Mouse (Mus musculus) heart, postnatal 25 days (tissue): ENCODE data around the gene Hnrnpf. TPM values are rescaled to one million over a fixed set of nuclear protein-coding genes. Genes with fewer than 3 reads are reported as not detected.
A peak's percentile ranks its signal among the peaks of the same experiment; 100 is the strongest.

ENCODE experiments used
- DNase-seq: peaks from one replicate; pipeline ENCODE4 v3.0.0; 2022; ENCODE audit warnings: low spot score
- intact Hi-C: fragments of 180-260 bp; cut with DNase I; formaldehyde crosslinking; loops from one replicate; pipeline ENCODE4 v1.15.1; 2025
- total RNA-seq, 2 experiments: library from RNA; stranded (reverse); gene quantifications; 2 replicates each; pipeline ENCODE4 v1.2.3; 2021

Hnrnpf gene
- total RNA-seq, 2 experiments from 2014 or later: 192 to 213 TPM

- intact Hi-C loops: loop anchor here (1.0 to 2.0 kb wide), 2 partner anchors 9 to 36 kb away; no protein-coding TSS in a partner anchor
- peak; percentile 77 for DNase-seq
These were observed 16.8 kb downstream of the Hnrnpf start for GRCm38 (mm10) chr6:117916737-117917426.

- peak; percentile 54 for DNase-seq
- intact Hi-C loops: loop anchor here (2.0 kb wide), 1 partner anchor 37 kb away; no protein-coding TSS in a partner anchor
These were observed 17.5 kb downstream of the Hnrnpf start for GRCm38 (mm10) chr6:117917576-117917975.

GRCm38 (mm10) chr6:117918043-117918442 lies 17.9 kb downstream of the Hnrnpf start:
- DNase-seq: no peak
- intact Hi-C loops: no loop called here

- no peak for DNase-seq
- intact Hi-C loops: loop anchor here (1.0 to 5.0 kb wide), 3 partner anchors 16 to 79 kb away; partner anchors contain the start of gene Zfp637
These were observed 20.8 kb downstream of the Hnrnpf start for GRCm38 (mm10) chr6:117920659-117921640.

- no peak for DNase-seq
- intact Hi-C loops: loop anchor here (5.0 kb wide), 1 partner anchor 80 kb away; the partner anchor contains the start of gene Zfp637
These were observed 21.9 kb downstream of the Hnrnpf start for GRCm38 (mm10) chr6:117922041-117922440.

GRCm38 (mm10) chr6:117926871-117927491 lies 26.9 kb downstream of the Hnrnpf start:
- intact Hi-C loops: no loop called here
- DNase-seq: no peak

- DNase-seq: no peak
- intact Hi-C loops: no loop called here
These were observed 27.8 kb downstream of the Hnrnpf start for GRCm38 (mm10) chr6:117927955-117928354.

- intact Hi-C loops: no loop called here
- no peak for DNase-seq
These were observed 28.6 kb downstream of the Hnrnpf start for GRCm38 (mm10) chr6:117928746-117929145.

GRCm38 (mm10) chr6:117929945-117930655 lies 30.0 kb downstream of the Hnrnpf start:
- no peak for DNase-seq
- intact Hi-C loops: loop anchor here (5.0 kb wide), 1 partner anchor 167 kb away; no protein-coding TSS in a partner anchor

GRCm38 (mm10) chr6:117932325-117933051 lies 32.4 kb downstream of the Hnrnpf start:
- intact Hi-C loops: loop anchor here (5.0 kb wide), 1 partner anchor 165 kb away; no protein-coding TSS in a partner anchor
- no peak for DNase-seq

GRCm38 (mm10) chr6:117934301-117934700 lies 34.2 kb downstream of the Hnrnpf start:
- intact Hi-C loops: loop anchor here (5.0 kb wide), 1 partner anchor 163 kb away; no protein-coding TSS in a partner anchor
- DNase-seq: no peak

GRCm38 (mm10) chr6:117935681-117936612 lies 35.8 kb downstream of the Hnrnpf start:
- intact Hi-C loops: no loop called here
- DNase-seq: no peak

GRCm38 (mm10) chr6:117937222-117937932 lies 37.3 kb downstream of the Hnrnpf start, which contains the start of gene Fxyd4:
Gene Fxyd4, minus strand, starts transcription at chr6:117937692.
- intact Hi-C loops: no loop called here
- DNase-seq: no peak

- no peak for DNase-seq
- intact Hi-C loops: no loop called here
These were observed 38.8 kb downstream of the Hnrnpf start for GRCm38 (mm10) chr6:117938951-117939350.

GRCm38 (mm10) chr6:117942769-117943168 lies 42.6 kb downstream of the Hnrnpf start:
- intact Hi-C loops: no loop called here
- DNase-seq: no peak

- intact Hi-C loops: no loop called here
- DNase-seq: no peak
These were observed 43.8 kb downstream of the Hnrnpf start for GRCm38 (mm10) chr6:117943899-117944298.

GRCm38 (mm10) chr6:117952330-117952729 lies 52.2 kb downstream of the Hnrnpf start:
- intact Hi-C loops: no loop called here
- DNase-seq: no peak
